Mouse (Mus musculus) mouse embryonic stem cell (cell line): ENCODE measurements at regions not wholly inside any gene's neighbourhood (a gene's known extent, or its start where the extent isn't known, plus 50 kb on each side); places are given as distances from the start of the nearest gene placed in this dataset.

Source experiments
- in situ Hi-C, 2 experiments: fragments of 300-500 bp; cut with MboI; formaldehyde crosslinking; loops; 1 replicate in 1 of 2; 3 replicates in 1 of 2; pipeline ENCODE4 v1.14.3; 2019 to 2020; ENCODE audit warnings: low sequenced_read_pairs in 2 of 2, low pct_unique_long_range_greater_than_20kb in 1 of 2, mixed read lengths in 1 of 2; ENCODE audit not compliant: unreplicated experiment in 1 of 2

DNA sequence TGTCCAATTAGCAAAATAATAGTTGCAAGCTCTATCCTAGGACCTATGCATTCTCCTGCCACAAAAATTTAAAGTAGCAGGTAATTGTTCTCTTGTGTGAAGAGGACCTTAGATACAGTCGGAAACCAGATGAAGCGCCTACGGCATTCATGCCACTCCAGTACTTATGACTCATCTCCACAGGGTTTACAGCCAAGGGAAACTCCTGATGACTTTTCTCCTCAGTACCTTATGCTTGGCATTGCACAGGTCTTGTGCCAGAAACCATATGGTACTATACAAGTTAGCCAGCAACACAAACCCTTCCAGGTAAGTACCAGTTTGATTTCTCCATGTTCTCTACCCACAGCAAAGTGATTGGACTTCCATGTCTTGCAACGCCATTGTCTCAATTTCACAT lies 606.3 kb upstream of the Dmac1 start:
- in situ Hi-C loops, result no loop called here

DNA sequence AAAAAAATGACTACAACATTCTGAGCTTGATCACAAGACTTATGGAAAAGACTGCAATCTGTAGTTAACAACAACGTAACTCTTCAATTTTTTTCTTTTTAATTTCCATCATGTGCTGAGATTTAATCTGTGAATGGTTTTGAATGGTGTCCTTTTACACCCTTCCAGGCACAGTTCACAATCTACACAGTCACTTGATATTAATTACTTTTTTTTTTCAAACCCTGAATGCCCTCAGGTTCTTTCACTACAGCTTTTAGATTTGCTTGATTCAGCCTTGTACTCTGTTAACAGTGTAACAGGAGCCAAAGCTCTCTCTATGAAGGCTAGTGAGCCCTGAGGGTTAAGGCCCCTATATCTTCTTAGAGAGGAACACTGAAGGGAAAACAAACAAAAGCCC lies 591.7 kb upstream of the Dmac1 start:
- in situ Hi-C loops, result no loop called here

DNA sequence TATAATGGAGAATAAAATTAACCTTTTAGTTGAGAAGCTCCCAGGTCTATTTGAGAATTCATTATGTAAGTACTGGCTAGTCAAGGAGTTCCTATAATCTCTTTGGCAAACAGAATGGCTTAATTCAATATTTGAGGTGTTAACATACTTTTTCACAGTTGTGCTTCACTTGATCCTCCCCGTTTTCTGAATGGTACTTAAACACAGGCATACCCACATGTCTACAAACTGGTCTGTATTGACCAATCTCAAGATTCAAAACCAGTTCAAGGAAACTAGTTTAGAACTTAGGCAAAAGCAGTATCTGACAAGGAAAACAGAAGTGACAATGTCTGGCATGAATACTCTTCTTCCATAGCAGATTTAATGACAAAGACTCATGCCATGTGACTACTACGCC lies 583.0 kb upstream of the Dmac1 start:
- in situ Hi-C loops, result no loop called here

DNA sequence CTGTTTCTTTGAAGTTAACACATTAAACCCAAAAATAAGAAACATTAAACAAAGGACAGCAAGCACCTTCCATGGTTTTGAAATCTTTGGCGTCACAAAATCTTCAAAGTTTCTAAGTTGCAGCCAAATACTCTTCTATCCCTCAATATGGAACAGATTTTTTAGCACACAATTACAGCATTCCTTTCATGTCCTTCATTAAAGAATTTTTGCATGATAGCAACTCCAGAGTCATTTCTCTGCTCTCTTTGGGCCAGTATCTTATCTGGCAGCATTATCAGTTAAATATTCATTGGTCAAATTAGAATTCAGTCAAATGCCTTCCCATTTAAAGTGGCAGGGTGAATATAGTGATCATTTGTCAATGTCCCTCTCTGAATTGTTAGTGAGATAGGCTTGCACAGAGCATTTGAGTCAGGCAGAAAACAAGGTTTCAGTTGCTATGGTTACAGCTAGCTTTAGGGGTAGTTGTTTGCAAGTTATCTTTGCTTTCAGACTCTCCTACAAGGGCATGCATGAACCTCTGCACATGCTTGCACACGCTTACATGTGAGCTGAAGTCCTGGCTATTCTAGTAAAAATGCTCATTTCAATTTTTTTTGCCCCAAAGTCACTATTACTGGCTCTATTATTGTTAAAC lies 579.8 kb upstream of the Dmac1 start:
- in situ Hi-C loops, result no loop called here

DNA sequence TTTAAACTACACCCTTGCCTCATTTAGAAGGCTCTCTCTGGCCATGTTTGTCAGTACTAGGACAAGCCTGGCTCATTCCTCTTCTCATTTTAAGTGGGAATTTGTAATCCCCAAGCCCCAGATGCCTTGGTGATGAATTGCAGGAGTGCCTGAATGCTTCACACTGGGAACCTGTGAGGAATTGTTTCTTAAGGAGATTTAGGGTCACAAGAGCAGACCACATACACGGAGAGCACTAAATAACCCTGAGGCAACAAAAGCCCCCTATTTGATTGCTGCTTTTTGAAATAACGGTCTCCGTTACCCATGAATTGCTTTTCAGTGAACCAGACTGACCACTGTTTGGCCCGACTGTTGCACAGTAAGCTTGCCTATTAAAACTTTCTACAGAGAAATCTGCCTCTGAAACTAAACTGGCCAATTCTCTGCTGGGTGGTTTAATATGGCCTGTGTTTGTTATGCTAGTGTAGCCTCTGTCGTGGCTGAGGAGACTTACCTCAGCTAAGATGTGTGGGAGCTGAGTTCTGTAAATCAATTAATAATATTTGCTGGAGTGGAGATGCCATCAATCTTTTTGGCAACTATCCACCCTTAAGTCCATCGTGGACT lies 577.7 kb upstream of the Dmac1 start:
- in situ Hi-C loops, result no loop called here

DNA sequence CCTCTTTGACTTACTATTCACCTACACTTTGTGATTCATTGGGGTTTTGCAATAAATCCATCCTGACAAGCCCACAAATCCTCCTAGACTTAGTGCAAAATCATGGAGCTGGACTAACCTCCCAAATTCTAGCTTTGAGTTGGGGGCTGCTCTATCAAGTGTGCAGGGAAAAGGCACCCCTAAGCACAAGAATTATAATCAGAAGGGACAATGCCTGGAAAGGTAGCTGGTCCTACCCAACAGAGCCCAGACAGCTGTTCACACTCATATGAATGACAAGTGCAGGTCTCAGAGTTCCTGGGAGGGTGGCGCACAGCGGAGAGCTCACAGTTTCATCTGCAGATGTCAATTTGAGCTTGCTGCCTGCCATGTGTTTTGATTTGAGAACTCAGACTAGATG lies 572.2 kb upstream of the Dmac1 start:
- in situ Hi-C loops, result no loop called here

DNA sequence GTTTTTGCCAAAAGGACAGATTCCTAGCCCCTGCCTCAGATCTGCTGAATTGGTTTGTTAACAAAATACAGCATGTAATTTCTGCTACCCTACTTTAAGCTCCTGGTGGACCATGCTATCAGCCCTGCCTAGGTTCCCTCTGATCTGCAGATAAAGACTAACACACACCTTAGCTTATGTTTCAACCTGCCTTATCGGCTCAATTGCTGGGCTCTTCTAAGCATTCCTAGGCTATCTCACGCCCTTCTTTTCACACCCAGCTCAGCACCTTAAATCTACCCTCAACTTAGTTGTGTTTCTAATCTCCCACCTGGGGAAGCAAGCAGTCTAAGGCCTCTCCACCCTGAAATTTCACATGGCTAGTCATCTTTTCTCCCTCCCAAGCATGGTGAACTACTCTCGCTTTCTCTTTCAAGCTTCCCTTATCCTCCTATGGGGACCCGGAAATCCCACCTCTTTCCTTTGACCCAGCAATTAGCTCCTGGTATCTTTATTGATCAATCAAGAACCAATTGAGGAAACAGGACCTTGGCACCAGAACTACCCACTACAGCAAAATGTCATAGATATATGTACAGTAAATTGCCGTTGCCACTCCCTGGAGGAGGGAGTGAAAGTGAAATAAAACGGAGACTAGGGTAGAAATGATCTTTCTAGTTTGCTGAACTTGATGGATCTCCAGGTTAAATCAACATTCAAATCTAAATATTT lies 569.7 kb upstream of the Dmac1 start:
- in situ Hi-C loops, result no loop called here

DNA sequence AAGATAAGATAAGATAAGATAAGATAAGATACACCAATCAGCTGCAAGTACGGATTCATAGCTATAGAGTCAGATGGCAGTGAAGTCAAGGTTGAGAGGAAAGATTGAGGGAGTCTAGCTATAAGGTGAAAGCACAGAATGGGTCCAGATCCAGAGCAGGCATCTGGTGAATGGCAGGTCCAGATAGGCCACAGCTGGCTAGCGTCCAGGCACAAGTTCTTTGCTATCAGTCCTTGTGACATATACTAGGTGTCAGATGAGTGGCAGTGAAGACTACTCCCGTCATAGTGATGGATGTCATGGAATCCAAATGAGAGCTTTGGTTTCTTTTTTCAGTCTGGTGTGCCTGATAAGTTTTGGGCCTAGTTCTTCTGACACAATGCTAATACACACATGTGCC lies 566.9 kb upstream of the Dmac1 start:
- in situ Hi-C loops, result no loop called here

DNA sequence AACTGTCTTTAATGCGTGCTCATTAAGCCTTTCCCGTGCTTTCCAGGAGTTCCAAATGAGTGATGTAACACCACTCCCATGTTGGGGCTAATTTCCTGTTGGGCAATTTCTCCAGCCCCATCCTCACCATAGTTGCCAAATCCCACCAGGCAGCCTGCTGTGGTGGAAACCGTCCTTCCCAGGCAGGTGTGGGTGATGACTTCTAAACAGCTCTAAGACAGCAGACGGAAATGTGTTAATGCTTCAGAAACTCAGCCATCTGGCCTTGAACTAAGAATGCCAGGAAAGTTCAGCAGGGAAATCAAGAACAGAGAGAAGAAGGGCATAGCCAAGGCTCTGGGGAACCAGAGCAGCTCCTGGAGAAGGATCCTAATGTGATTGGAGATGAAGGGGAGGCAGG lies 560.5 kb upstream of the Dmac1 start:
- in situ Hi-C loops, result no loop called here

DNA sequence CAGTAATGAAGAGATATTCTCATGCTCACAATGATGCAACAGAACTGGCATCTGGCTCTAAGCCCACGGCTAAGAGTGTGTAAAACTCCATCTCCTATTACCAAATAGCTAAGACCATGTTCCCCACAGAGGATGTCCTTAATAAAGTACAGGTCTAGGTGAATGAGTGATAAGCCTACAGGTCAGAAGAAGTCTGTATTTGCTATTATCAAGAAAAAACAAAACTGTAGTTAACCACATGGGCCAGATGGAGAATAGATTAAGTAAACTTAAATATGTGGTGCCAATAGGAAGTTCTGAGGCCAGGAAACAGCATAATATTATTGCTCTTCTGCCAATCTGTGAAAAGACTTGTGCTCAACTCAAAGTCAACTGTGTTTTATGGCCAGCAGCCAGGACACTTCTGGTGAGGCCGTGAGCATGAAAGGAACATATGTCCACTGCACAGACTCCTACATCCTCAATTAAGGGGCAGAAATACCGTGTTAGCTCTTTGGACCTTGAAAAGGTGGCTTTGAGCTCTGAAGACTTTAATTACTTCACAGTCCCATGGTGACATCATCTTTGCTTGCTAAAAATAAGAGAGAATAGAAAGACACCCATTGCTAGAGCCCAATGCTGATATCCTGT lies 549.1 kb upstream of the Dmac1 start:
- in situ Hi-C loops, result no loop called here

DNA sequence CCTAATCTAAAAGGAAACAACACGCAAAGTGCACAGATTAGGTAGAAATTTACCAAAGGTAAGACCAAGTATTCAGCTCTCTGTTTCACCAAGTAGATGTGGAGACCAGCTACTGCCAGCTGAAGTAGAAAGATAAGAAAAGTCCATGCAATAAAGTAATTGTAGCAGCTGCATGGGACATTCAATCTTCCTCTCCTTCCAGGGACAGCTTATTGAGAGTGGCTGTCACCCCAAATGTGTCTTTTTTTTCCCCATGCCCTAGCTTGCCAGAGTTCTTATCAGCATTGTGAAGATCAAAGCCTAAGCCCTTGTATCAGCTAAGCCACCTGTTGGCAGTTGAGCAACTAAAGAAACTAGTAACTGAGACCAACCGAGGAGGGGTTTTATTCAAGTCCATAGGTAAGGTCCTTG lies 541.1 kb upstream of the Dmac1 start:
- in situ Hi-C loops, result no loop called here

DNA sequence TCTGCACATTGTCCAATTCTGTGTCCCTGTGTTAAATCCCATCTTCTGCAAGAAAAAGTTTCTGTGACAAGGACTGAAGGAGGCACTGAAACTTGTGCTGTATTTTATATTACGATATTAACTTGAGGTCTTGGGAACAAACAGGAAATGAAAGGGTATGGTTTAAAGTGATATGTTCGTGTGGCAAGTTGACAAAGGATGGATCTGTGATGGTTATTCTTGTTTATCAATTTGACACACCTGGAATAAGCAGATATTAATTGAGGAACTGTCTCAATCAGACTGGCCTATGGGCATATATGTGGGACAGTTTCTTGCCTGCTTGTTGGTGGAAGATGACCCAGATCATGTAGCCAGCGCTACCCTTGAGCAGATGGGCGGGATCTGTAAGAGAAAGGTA lies 537.9 kb upstream of the Dmac1 start:
- in situ Hi-C loops, result no loop called here

DNA sequence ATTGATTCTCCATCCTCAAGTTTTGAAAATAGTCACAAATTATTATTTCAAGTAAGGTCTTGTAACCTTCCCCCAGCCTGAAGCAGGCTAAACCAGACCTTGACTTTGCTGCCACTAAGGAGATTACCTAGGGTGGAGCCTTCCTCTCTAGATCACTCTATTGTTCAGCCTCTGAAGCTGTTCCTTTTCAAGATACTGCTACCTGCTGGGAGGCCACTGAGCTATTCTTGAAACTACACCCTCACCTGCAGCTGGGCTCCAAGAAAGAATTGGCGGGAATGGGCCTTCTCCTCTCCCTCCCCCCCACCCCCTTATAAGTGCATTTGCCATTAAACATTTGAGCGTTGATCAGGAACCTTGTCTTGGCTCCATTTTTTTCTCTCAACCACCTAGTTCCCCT lies 534.2 kb upstream of the Dmac1 start:
- in situ Hi-C loops, result no loop called here

DNA sequence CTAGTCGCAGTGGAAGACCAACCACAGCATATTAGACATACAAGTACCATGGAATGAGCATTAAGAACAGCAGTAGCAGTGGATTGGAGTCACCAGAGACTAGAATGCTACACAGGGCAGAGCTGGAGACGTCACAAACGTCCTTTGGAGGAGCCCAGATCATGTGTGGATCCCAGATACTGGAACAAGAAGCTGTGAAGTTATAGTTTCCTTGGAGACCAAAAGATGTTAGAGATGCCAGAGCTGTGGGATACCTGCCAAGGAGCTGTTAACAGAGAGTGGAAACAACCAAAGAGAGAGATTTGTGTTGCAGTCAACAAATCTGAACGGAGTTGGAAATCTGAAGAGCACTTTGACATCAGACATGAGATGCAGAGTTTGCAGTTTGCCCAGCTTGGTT lies 523.8 kb upstream of the Dmac1 start:
- in situ Hi-C loops, result no loop called here

DNA sequence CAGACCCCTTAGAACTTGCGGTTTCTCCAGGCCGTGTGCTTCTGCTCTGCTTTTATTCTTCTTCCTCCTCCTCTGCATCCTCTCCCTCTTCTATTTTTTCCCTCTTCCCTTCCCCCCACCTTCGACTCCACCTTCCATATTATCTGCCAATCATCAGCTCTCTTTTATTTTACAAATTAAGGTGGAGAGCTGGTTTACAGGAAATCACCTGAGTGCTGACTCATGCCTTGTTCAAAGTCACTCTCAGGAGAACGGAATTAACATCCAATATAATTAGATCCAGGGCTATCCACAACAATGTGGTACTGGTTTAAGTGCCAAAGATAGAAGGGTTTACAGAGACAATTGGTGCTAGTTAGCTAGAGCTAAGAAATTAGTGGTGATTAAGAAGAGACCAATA lies 523.1 kb upstream of the Dmac1 start:
- in situ Hi-C loops, result no loop called here

DNA sequence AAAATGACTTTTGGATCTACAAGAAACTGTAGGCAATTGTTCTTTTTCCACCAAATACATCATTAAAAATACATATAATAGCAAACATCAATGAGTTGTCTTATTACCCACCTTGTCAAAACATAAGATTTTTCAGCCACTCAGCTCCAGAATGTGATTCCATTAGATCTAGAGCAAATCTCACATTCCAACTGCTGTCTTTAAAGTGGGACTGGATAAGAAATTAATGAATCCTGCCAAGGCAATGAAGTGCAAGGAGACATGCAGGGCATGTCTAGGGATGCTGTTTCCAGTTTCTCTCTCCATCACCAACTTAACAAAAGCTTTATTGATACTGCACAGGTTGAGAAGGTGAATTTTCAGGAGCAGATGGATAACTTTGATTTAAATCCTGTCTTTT lies 513.7 kb upstream of the Dmac1 start:
- in situ Hi-C loops, result no loop called here

DNA sequence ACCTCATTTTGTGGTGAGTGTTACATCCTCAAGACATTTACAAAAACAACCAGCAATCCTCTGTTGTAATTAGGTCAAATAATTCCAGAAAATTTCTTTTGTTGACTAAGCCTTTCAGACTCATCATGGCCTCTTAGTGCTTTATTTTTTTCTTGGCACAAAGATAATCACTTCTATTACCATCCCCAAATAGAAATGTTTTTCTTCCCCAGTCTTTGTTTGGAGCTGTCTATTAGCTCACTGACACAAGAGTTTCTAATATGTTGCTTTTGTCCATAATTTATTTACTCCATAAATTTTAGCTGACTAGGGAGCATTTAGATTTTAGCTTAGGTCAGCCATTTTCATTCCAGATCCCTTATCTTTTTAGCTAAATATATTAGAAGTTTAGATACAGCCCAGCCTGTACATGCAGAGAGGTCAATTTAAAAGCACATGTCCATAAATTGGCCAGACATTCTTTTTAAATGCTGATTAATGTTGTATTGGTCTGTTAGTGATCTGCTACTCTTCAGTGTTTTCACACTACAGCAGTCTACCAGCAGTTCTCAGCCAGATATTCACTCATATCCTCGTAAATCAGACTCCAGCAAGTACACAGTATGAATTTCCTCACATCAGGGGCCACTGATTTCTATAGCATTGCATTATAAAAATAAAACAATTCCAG lies 513.0 kb upstream of the Dmac1 start:
- in situ Hi-C loops, result no loop called here

DNA sequence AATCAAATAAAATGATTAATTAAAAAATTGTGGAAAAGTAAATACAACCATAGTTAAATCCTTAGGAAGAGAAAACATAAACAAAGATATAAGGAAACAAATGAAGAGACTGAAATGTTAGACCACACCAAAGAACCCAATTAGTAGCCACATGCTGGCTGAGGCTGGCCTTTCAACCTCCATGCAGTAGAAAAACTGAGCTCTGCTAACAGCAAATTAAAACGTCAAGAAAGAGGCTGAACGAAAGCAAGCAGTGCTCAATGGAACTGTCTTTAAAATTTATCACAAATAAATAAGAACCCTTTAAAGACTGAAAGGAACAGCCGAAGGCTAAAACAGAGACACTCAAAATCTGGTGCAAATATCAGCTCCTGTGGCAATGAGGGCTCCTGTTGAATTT lies 509.3 kb upstream of the Dmac1 start:
- in situ Hi-C loops, result no loop called here

DNA sequence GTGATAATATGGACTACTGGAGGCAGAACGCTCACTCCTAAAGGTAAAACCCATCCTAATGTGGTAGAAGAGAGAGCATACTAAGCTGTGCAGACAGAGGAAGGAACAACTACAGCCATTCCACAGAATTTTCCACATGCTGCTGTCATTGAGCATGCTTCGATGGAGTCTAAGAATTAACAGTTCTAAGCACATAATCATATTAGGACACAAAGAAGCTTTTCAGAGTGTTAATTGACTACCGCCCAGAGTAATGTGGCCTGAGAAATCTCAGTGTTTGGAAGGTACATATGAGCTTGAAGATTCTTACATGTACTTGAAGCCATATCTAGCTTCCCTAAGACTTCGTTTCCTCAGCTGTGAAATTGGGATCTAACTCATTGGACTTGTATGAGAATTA lies 508.3 kb upstream of the Dmac1 start:
- in situ Hi-C loops, result no loop called here
